Mouse (Mus musculus): Measurements from ENCODE around the gene Gm49392. TPM values are rescaled to one million over a fixed set of nuclear protein-coding genes. Genes with fewer than 3 reads are reported as not detected.
"Not testable (repeated sequence)": the region's sequence is repeated elsewhere in the genome, so short reads cannot be mapped to it uniquely, and the experiment has no call there.

Gene Gm49392
- under 1 TPM; 0.15 to 0.64 TPM for total RNA-seq (2021)
- long read RNA-seq, experiment 1 = 0 reads
- long read RNA-seq, experiment 2 = 0 reads

DNA sequence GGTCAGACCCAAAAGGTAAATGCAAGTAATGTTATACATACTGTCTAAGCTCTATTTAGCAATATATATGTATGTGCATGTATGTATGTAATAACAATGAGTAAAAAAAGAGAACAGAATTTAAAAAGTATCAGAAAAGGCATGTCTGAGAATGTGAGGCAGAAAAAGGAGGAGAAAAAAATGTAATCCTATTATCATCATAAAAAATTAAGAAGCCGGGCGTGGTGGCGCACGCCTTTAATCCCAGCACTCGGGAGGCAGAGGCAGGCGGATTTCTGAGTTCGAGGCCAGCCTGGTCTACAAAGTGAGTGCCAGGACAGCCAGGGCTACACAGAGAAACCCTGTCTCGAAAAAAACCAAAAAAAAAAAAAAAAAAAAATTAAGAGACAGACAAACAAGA is at the start of gene Gm49392:
Gene Gm49392 (minus strand): TSS at position 101 of the 400 bp plus-strand sequence.
- intact Hi-C loops (cut with DNase I); DNase-seq: not testable (repeated sequence)

DNA sequence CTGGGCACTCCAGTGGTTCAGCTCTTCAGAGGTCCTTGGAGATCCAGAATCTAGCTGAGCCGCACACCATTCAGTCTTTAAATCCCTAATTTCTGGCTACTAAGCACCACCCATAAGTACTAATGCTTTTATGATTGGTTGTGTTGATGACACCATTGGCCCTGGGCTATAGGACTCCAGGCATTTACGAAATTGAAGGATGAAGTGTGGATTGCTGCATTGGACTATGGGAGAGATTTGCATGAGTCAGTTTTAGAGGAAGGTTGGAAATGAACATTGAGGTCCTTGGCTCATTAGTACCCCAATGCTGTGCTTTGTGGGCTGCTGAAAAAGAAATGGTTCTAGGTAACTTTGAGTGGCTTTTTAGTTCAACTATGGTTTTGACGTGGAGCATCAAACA is 45.2 kb upstream of the Gm49392 start, which contains the start of gene Tpbpa:
Gene Tpbpa (minus strand): TSS at position 101 of the 400 bp plus-strand sequence.
- intact Hi-C loops (cut with DNase I); DNase-seq: not testable (repeated sequence)

DNA sequence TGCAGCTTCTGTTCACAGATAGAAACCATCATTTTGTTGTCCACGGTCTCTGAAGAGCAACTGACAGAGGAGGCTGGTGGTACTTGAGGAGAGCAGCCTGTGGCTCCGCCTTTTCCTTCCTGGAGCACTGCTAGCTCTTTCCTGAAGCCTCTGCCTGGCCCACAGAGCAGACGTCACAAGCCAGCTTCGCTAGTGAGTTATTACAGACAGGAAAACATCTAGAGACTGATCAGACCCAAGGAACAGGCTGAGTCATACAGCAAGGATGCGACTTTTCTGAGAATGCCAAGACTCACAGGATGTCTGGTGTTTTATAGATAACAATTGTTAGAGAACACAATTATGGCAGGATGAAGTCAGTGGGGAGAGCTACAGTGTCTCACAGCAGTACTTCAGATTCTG is 39.8 kb upstream of the Gm49392 start, which contains the start of the genes Gm49391 and Ctla2a:
Gene Gm49391 (minus strand): TSS at position 72 of the 402 bp plus-strand sequence.
Gene Ctla2a (minus strand): TSS at position 126 of the 402 bp plus-strand sequence.
- DNase-seq = peak in 1 of 2 experiments; percentile 7
- intact Hi-C loops (cut with DNase I) = no loop called here

DNA sequence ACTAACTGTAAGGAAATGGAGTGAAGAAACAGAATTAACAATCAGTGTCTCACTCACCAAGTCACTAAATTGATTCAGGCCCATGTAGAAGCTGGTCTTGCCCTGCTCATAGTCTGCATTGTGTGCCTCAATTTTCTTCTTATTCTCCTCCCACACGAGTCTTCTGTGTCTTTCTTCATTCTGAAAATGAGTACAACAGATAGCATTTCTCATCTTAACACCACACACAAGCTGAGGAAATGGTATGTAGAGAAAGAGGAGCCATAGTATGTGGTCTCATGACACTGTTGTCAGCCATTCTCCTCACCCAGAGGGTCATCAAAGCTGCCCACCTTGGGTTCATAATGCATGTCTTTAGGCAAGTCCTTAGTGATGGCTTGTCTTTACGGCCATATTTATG is 38.8 kb upstream of the Gm49392 start, which contains the start of gene Gm49393:
Gene Gm49393 (minus strand): TSS at position 101 of the 400 bp plus-strand sequence.
- intact Hi-C loops (cut with DNase I); DNase-seq: not testable (repeated sequence)

DNA sequence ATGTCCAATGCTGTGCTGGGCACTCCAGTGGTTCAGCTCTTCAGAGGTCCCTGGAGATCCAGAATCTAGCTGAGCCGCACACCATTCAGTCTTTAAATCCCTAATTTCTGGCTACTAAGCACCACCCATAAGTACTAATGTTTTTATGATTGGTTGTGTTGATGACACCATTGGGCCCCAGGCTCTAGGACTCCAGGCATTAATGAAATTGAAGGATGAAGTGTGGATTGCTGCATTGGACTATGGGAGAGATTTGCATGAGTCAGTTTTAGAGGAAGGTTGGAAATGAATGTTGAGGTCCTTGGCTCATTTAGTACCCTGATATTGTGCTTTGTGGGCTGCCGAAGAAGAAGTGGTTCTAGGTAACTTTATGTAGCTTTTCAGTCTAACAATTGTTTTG is 8.1 kb upstream of the Gm49392 start, which contains the start of gene Tpbpb:
Gene Tpbpb (minus strand): TSS at position 101 of the 400 bp plus-strand sequence.
- DNase-seq; intact Hi-C loops (cut with DNase I): not testable (repeated sequence)

DNA sequence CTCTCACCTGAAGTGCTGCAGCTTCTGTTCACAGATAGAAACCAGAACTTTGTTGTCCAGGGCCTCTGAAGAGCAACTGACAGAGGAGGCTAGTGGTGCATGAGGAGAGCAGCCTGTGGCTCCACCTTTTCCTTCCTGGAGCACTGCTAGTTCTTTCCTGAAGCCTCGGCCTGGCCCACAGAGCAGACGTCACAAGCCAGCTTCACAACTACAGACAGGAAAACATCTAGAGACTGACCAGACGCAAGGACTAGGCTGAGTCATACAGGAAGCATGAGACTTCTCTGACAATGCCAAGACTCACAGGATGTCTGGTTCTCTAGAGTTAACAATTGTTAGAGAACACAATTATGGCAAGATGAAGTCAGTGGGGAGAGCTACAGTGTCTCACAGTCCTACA is 634 bp upstream of the Gm49392 start, which contains the start of gene Ctla2b:
Gene Ctla2b (minus strand): TSS at position 120 of the 400 bp plus-strand sequence.
- intact Hi-C loops (cut with DNase I) = no loop called here

DNA sequence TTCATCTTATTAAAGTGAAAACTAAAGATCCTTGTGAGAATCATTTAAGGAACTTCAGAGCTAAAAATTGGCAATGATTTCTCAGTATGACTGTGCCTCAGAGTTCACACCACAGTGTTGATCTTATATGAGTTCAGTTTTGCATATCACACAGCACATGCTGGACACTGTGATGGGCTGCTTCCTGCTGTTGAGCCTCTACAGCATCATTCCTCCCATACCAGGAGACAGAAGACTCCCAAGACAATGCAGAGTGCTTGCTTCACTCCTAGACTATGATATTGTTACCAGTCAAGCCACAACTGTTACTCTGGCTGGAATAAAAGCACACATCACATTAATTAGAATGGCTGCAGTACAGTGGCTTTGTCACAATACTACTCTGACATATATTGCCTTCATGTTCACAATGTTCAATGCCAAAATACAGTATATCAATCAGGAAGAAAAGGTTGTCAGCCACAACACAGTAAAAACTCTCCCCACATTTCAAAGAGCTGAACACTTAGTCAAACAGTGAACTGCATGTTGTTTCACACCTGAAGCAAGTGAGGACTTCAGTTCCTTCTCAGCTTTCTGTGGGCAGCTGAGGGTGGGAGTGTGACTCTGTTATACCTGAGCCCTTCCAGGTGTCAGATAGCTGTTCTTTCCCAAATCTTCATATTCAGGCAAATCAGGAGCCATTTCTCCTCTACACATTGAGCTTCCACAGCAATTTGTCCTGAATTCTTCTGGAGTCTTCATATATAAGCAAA is 1.1 kb downstream of the Gm49392 start:
- intact Hi-C loops (cut with DNase I) = no loop called here
- no peak for DNase-seq

More for the DNA sequence above, 634 bp upstream of the Gm49392 start, which contains the start of gene Ctla2b:
- DNase-seq = peak; percentile 16 to 17

DNA sequence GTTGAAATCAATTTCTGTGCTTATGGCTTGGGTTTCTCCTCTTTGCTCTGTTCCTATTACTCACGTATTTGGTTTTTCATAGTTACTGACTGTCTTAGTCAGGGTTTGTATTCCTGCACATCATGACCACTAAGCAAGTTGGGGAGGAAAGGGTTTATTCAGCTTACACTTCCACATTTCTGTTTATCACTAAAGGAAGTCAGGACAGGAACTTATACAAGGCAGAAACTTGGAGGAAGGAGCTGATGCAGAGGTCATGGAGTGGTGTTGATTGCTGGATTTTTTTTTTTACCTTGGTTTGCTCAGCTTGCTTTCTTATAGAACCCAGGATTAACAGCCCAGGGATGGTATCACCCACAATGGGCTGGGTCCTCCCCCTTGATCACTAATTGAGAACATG is 4.4 kb downstream of the Gm49392 start:
- intact Hi-C loops (cut with DNase I) = no loop called here
- DNase-seq = no peak

DNA sequence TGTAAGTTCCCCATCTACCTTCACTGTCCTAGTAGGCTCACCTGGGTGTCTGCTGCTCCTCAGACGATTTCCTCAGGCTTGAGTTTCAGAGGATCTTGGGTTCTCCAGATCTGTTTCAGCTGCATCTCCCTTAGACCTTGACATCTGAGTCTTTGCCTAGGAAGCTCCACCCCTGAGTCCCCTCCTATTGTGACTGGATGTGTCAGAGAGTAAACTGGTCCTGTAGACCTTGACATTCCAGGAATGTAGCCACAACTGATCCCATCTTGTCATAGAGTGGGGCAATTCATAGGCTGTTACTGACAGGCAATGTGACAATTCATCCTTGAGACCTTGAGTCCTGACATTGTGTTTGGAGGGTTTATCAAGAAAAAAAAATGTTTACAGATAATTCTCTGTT is 32.4 kb downstream of the Gm49392 start, which contains the start of gene 4930486L24Rik:
Gene 4930486L24Rik (minus strand): TSS at position 195 of the 400 bp plus-strand sequence.
- intact Hi-C loops (cut with DNase I) = no loop called here

DNA sequence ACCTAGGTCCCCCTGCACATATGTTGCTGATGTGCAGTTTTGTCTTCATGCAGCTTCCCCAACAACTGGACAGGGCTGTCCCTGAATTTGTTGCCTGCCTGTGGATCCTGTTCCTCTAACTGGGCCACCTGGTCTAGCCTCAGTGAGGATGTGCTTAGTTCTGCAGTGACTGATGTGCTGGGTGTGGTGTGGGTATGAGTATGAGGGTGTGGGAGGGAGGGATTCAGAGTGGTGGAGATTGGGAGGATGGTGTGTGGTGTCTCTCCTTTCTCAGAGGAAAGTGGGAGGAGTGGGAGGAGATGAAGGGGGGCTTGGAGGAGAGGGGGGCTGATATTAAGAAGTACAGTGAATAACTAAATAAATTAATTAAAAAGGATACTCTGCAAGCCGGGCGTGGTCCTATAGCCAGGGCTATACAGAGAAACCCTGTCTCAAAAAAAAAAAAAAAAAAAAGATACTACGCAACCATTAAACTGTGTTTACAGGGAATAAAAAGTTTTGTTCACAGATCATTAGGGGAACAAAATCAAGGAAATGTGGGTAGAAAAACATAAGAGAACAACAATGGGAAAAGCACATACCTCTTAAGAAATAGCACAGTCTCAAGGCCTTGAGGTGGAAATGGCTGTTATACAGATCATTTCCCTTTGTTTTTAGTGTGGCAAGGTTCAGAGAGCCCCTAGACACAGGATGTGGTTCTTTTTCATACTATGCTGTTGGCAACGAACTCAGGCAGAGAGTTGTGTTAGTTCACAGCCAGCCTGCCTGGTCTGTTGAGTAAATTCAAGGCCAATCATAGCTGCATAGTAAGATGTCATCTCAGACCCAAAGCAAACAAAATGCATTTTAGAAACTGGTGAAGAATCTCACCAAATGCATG is 48.2 kb downstream of the Gm49392 start:
- intact Hi-C loops (cut with DNase I) = no loop called here
- DNase-seq = no peak

More for the DNA sequence above, 32.4 kb downstream of the Gm49392 start, which contains the start of gene 4930486L24Rik:
- no peak for DNase-seq

DNA sequence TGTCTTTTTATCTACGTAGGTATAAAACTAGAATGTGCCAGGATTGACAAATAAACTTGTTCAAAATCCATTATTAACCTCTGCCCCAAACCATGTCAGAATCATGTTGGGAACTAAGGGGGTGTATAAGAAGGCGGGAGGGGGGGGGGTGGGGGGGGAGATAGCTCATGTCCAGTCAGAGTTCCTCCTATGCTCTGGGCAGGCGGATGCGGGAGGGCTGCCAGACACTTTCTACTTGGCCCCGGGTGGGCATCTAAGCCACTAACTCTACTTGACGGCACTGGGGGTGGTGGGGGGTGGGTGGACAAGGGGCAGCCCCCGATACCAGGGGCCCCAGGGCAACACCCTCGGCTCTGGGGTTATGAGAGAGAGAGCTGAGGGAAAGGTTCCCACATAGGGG is 53.5 kb downstream of the Gm49392 start:
- intact Hi-C loops (cut with DNase I) = no loop called here
- no peak for DNase-seq

DNA sequence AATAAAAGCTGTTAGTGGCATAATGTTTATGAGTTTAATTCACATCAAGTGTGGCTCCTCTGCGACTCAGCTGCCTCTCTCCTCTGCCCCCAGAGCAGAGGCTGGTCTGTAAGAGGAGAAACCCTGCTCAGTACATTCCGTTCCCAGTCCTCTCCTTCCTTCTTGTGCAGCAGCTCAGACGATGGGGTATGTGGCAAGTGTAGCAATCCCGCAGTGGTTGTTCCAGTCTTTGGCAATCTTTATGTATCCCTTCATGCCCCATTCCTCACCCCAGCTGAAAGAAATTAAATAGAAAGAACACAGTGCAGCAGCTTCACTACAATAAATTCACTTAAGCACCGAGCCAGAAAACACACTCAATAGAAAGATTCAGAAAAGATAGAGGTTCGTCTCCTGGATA is 54.0 kb downstream of the Gm49392 start:
- DNase-seq = no peak
- intact Hi-C loops (cut with DNase I) = no loop called here

DNA sequence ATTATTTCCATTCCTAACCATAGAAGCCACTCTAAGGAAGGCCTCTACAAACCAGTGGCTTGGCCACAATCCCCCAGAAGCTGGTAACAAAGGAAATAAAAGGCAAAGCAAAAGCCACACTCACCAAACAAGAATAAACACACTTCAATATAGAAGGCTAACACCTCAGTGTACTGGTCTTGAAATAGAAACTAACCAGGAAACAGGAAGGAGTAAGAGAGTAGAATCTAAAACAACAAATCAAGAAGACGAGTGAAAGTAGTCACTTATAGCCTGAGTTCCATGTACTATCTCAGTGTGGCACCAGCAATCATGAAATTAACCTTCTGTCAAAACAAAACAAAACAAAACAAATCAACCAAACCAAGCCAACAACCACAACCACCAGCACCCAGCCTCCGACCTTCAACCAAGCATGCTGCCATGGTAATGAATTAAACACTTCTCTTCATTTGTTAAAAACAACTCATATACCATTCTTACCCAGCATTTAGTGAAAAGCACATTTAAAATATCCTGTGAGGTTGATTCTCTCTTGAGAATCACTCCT is 57.3 kb downstream of the Gm49392 start:
- intact Hi-C loops (cut with DNase I) = no loop called here

DNA sequence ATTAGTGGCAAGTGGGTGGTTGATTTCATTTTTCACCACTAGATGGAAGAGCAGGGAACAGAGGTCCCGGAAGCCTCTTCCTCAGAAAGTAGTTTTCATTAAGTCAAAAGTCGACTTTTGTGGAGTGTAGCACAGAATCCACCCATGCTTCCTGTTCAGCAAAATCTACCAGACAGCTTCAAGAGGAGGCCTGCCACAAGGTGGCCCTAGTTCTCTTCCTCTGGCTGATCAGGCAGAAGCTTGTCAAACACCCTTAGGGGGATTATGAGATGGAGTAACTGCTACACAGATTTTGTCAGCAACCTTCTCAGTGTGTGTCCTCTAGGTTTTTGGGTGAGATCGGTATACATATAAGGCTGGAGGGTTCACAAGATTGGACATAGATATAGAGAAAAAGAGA is 70.6 kb downstream of the Gm49392 start:
- DNase-seq = no peak
- intact Hi-C loops (cut with DNase I) = no loop called here

More for the DNA sequence above, 57.3 kb downstream of the Gm49392 start:
- no peak for DNase-seq

DNA sequence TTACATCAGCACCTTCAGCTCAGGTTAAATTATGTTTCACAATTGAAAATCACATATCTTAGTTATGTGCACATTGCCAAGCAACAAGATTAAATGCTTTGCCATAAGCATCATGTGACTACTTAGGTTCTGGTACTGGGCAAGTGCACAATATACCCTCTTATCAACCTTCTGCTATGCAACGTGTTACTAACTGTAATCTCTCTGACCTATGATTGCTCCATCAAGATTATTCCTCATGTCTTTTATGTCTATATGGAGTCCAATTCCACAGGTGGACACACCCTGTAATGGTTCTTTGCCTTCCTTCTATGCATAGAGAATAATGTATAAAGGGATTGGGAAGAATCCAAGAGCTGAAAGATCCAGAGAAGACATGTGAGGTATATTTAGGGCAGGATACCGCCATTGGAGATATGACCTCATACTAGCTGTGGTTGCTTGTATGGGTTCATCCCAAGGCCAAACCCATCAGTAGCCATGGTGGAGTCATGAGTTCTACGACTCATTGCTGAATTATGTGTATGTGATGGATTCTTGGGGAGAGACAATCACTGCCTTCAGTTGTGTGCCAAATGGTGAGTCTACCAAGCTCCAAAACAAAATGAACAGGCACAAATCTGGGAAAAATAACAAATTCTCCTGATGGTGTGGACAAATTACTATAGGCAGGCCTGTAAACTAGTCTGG is 76.1 kb downstream of the Gm49392 start:
- intact Hi-C loops (cut with DNase I) = no loop called here

DNA sequence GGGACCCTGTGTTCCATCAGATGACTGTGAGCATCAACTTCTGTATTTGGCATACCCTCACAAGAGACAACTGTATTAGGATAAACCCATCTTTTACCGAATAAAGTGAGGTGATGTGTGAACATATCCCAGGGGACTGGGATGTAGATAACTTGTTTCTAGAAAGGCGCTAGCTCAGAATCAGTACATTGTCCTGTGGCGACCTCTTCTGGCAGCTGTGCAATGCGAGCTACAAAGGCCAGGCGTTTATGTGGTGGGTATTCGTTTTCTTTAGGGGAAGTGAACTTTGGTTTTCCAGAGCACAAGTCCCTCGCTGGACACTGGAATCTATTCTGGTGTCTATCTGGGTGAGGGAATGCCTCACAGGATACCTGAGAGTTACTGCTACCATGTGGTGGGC is 77.2 kb downstream of the Gm49392 start:
- DNase-seq = no peak
- intact Hi-C loops (cut with DNase I) = loop anchor here (5.0 kb wide), 1 partner anchor 57 kb away; no protein-coding TSS in a partner anchor

More for the DNA sequence above, 76.1 kb downstream of the Gm49392 start:
- DNase-seq = no peak

DNA sequence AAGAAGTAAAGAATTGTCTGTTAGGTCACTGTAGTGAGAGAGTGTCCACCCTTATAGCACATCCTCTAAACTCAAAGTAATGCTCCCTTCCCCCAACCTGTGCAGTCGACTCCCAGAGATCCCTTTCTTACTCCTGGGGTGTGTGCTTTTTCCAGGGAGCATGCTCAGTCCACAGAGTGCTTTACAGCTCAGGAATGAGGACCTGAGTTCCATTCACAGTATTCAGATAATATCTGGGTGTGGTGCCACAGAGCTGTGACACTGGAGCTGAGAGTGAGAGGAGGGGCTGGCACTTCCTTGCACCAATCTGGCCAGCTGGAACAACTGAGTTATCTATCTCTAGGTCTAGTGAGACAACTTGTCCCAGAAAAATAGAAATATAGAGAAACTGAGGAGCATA is 83.0 kb downstream of the Gm49392 start:
- DNase-seq = no peak
- intact Hi-C loops (cut with DNase I) = no loop called here

DNA sequence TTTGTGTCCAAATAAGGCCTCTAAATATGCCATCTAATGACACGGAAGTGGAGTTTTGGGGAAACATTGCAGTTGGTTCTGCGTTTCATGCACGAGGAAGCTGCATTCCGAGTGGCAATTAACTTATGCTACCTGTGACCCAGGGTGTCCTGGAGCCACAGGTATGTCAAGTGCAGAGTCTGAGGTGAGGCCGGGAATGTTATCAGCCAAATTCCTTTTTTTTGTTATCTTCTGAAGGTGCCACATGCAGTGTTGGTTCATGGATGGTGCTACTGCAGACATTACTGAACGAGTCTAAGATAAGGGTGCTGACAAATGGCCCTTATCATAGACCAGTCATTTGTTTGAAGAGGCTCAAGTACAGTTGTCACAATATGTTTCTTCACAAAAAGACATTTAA is 83.9 kb downstream of the Gm49392 start:
- no peak for DNase-seq
- intact Hi-C loops (cut with DNase I) = no loop called here

DNA sequence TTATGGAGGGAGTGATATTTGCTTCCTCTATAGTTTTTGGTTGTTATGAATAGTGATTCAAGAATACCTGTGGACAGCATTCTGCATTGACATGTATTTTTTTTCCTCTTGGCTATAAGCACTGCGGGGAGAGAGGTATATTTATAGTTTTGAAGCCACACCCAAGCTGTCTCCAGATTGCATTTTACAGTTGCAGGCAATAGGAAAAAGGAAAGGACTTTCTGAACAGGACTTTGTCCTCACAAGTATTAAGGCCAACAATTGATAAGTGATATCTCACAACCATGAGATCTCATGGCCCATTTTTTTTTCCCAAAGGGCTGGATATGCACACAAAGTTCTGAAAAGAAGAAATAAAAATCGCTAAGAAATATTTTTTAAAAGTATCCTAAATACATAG is 87.0 kb downstream of the Gm49392 start:
- intact Hi-C loops (cut with DNase I) = no loop called here
- no peak for DNase-seq

DNA sequence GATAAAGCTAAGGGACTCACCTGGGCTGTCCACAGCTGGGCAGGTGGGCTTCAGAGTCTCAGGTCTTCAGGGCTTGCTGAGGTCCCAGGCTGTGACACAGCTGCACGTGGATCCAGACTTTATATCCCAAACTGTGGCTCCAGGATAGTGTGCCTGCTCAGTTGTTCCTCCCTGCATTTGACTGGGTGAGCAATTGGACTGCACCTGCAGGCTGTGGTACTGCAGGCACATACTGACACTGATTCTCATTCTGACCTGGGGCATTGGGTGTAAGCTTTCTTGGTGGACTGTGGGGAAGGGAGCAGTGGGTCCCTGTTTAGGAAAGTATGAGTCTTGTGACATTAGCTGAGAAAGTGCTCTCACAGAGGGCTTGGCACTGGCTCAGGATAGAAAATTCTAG is 93.9 kb downstream of the Gm49392 start, which contains the start of gene Ctsll3:
Gene Ctsll3 (minus strand): TSS at position 101 of the 400 bp plus-strand sequence.
- DNase-seq = no peak
- intact Hi-C loops (cut with DNase I) = no loop called here
